In the genomic region with DNA sequence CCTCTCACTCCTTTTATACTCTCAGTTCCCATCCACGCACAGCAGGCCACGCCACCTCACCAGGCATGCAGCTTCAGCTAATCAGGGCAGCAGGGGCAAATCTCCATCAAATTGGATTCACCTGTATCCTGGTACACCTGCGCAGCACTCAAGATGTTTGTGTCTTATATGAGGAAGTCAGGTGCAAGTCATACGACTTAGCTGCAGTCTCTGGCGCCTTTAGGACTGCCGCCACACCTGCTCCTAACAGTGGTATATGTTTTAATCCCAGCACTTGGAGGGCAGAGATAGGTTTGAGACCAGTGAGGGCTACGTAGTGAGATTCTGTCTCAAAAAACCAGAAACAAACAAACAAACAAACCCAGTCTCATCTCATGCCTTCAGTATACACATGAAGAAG, we compare ENCODE assay signal across 7 mouse cellular contexts. TPM values are rescaled to one million over a fixed set of nuclear protein-coding genes. Genes with fewer than 3 reads are reported as not detected.
DNase-seq lines count a peak whose midpoint lies in the region; ATAC-seq and TF ChIP-seq lines count a peak whose summit lies in the region.
"Not testable (repeated sequence)": the region's sequence is repeated elsewhere in the genome, so short reads cannot be mapped to it uniquely, and the experiment has no call there.

A gene (plus strand): TSS at position 301 of the 400 bp plus-strand sequence.

- H3K27me3 ChIP-seq in forebrain, postnatal 0 days (ENCODE audit: insufficient read depth, low read length); heart, embryonic 15.5 days; liver, embryonic 14.5 days (ENCODE audit: control insufficient read depth, insufficient read depth, low read length); myocyte (ENCODE audit: control insufficient read depth, insufficient read depth, insufficient read length): not testable (repeated sequence)

- not testable (repeated sequence) for ATAC-seq in forebrain, postnatal 0 days; heart, embryonic 15.5 days (replicated peaks; ENCODE audit: insufficient number of reproducible peaks, insufficient read depth, low FRiP score, low read depth); inflammation-experienced regulatory T-cells, adult 6 months; liver, embryonic 14.5 days (ENCODE audit: insufficient read depth)

- H3K4me3 ChIP-seq in brown adipose tissue, adult 24 weeks (ENCODE audit: insufficient read depth, low read depth, low read length); forebrain, postnatal 0 days (ENCODE audit: low read depth, low read length); heart, embryonic 15.5 days; liver, embryonic 14.5 days (ENCODE audit: insufficient read depth in 1 of 2, low read depth in 2 of 2, low read length in 2 of 2); myocyte: not testable (repeated sequence)

- DNase-seq in forebrain, postnatal 0 days; left cerebral cortex, adult 18-20 months (ENCODE audit: low spot score in 2 of 2); liver, embryonic 14.5 days (ENCODE audit: low read depth in 3 of 3, low spot score in 3 of 3): not testable (repeated sequence)

- WGBS in forebrain, postnatal 0 days = 97% methylated on average over 4 of the region's 7 CpGs
- 91% methylated on average over 4 of the region's 7 CpGs for WGBS in heart, embryonic 15.5 days
- WGBS in liver, embryonic 14.5 days (ENCODE audit: insufficient replicate concordance) = 88% methylated on average over 4 of the region's 7 CpGs

- H3K9me3 ChIP-seq in forebrain, postnatal 0 days (ENCODE audit: low read length); heart, embryonic 15.5 days (replicated peaks); liver, embryonic 14.5 days (ENCODE audit: control insufficient read depth, low read length): not testable (repeated sequence)

- not testable (repeated sequence) for H3ac ChIP-seq in myocyte (ENCODE audit: control insufficient read depth, insufficient read length)

- H3K79me2 ChIP-seq in myocyte (ENCODE audit: control insufficient read depth, insufficient read depth) = not testable (repeated sequence)

- H3K4me2 ChIP-seq in forebrain, postnatal 0 days (ENCODE audit: low read depth); heart, embryonic 15.5 days; liver, embryonic 14.5 days (ENCODE audit: low read depth); myocyte (ENCODE audit: low read depth): not testable (repeated sequence)

- H3K9ac ChIP-seq in forebrain, postnatal 0 days; heart, embryonic 15.5 days; liver, embryonic 14.5 days (replicated peaks): not testable (repeated sequence)

- not testable (repeated sequence) for H3K4me1 ChIP-seq in brown adipose tissue, adult 24 weeks (ENCODE audit: control insufficient read depth, insufficient read depth, insufficient read length, low read length); forebrain, postnatal 0 days (ENCODE audit: insufficient read depth); heart, embryonic 15.5 days (replicated peaks); liver, embryonic 14.5 days (replicated peaks; ENCODE audit: control insufficient read depth in 2 of 2, insufficient read depth in 2 of 2, low read length in 1 of 2)

- TF ChIP-seq EP300 in liver, embryonic 14.5 days (IDR thresholded peaks at IDR 0.05; ENCODE audit: low read depth) = not testable (repeated sequence)

- not testable (repeated sequence) for TF ChIP-seq CTCF in forebrain, postnatal 0 days (IDR thresholded peaks at IDR 0.05; ENCODE audit: low read depth); liver, embryonic 14.5 days (IDR thresholded peaks at IDR 0.05; ENCODE audit: low read depth)

- not testable (repeated sequence) for TF ChIP-seq POLR2A in myocyte (IDR thresholded peaks at IDR 0.05; ENCODE audit: insufficient read length, low read depth)

- not testable (repeated sequence) for H3K27ac ChIP-seq in brown adipose tissue, adult 24 weeks (replicated peaks; ENCODE audit: low read depth, low read length); forebrain, postnatal 0 days (ENCODE audit: low read depth, low read length); heart, embryonic 15.5 days; liver, embryonic 14.5 days

- not testable (repeated sequence) for H3K36me3 ChIP-seq in forebrain, postnatal 0 days (ENCODE audit: insufficient read depth); heart, embryonic 15.5 days; liver, embryonic 14.5 days (replicated peaks; ENCODE audit: control insufficient read depth, insufficient read depth, low read depth); myocyte (ENCODE audit: control insufficient read depth, insufficient read depth)

RNA-seq across cellular contexts. Expression of the gene that starts here (rescaled TPM):
- polyA plus RNA-seq in brown adipose tissue, adult 24 weeks (2012; ENCODE audit: insufficient read depth, insufficient read length, missing spikeins) = 174 and 194 TPM in 2 replicates
- 12.6 and 14.8 TPM in 2 replicates for total RNA-seq in forebrain, postnatal 0 days (2014; rRNA removed)
- 28.8 and 31.0 TPM in 2 replicates for polyA plus RNA-seq in forebrain, postnatal 0 days (2015; fragmentation: Nextera tagmentation; extraction: Ambion mirVana)
- polyA plus RNA-seq in heart, embryonic 15.5 days (2015; fragmentation: Nextera tagmentation; extraction: Ambion mirVana) = 67.4 and 72.1 TPM in 2 replicates
- polyA plus RNA-seq in inflammation-experienced regulatory T-cells, adult 6 months (2017; shearing (Covaris generic)) = 10 to 100 TPM in 2 of 3 experiments, under 1 TPM in 1; 0.62 to 23.4 (median 19.3) TPM
- total RNA-seq in left cerebral cortex, adult 18-20 months (2021) = 10 to 100 TPM; 38.5 to 45.8 TPM
- polyA plus RNA-seq in liver, embryonic 14.5 days (2012; rRNA removed) = 11.7 and 17.2 TPM in 2 replicates
- polyA plus RNA-seq in liver, embryonic 14.5 days (2014; fragmentation: Nextera tagmentation; extraction: Ambion mirVana) = 30.6 and 33.0 TPM in 2 replicates
- 28.1 TPM for polyA plus RNA-seq in myocyte (2012; fragmentation: generic; extraction: Trizol)
